Mouse (Mus musculus): ENCODE measurements around the gene Pkd2.
"Not testable (repeated sequence)": the region's sequence is repeated elsewhere in the genome, so short reads cannot be mapped to it uniquely, and the experiment has no call there.

The Pkd2 gene

DNA sequence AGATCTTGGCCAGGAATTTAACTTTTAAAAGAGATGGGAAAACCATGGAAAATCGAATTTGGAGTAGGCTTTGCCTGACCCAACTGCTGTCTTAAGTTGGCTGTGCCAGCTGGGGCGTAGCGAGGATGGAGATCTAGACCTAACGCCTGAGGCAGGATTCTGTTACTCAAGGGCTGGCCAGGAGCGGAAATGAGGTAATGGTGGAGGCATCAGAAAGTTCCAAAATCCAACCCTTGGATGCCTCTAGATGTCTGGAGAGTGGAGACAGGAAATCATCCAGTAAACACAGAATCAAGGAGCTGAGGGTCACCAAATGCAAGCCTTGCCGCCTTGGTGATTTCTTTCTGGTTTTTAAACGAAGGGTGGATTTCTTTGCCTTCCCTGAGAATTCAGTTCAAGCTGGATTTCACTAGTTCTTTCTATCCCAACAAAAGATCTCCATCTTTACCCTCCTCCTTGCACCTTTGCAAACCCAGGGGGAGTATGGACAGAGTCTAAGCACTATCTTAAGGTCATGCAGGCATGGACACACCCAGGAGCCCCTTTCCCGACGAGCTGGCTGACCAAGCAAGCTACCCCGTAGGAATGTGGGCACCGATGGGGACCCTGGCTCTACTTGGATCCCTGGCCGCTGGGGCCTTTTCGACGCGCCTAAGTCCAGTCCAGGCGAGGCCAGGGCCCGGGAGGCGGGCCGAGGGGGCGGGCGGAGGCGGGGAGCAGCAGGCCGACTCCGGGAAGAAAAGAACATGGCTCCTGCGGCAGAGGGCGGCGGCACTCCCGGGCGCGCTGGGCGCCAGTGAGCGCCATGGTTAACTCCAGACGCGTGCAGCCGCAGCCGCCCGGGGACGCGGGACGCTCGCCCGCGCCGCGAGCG lies at the start of gene Pkd2:
Gene Pkd2, plus strand, starts transcription at position 619 of the 874 bp plus-strand sequence.
- peak; percentile 74 for DNase-seq (ENCODE audit: low spot score)

DNA sequence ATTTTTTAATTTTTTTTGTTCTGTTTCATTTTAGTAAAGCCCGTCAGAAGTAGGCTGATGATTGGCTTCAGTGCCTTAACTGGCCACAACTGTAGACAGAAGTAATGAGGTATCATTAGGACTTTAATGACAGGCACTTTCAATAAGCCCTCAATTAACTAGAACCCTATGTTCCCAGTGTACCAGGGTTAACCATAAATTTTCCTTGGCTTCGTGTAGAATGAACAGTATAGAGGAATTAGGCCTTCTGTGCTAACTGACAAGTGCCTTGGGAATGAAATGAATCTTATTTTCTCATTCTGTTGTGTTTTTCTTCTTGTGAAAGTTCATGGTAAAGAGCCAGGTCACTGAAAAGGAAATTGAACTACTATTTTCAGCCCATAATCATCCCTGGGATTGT lies 43.3 kb upstream of the Pkd2 start:
- no peak for DNase-seq (ENCODE audit: low spot score)

DNA sequence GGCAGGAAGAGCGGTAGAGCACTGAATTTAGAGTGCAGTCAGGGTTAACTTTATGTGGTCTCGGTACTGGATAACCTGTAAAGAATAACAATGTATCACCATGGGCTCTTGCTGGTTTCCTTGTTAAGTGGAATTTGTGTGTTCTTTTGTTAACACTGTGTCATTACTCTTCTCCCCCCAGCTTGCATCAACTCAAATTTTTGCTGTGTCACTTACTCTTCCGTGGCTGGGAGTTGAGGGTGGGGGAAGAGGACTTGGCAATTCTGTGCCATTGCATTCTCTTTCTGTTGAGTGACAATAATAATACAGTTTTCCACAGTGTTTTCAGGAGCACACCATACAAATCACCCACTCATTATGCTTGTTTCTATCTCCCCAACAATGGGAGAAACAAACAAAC lies 42.2 kb upstream of the Pkd2 start:
- DNase-seq (ENCODE audit: low spot score), result no peak

DNA sequence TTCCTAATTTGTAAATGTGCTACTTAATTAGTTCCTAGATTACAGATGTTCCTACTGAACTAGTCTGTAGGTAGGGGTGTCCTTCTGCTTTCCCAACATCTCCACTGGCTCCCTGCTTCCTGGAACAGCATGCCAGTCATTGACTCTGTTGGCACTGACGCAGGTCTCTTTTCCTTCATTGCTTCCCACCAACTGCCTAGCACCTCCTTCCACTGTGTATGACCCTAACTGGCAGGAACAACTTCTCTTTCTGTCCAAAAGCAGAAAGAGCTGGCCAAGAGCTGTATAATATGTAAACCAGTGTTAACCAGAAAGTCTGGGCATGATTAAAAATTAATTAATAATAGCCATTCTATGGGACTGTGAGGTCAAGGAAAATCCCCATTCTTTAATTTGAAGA lies 41.5 kb upstream of the Pkd2 start:
- no peak for DNase-seq (ENCODE audit: low spot score)

DNA sequence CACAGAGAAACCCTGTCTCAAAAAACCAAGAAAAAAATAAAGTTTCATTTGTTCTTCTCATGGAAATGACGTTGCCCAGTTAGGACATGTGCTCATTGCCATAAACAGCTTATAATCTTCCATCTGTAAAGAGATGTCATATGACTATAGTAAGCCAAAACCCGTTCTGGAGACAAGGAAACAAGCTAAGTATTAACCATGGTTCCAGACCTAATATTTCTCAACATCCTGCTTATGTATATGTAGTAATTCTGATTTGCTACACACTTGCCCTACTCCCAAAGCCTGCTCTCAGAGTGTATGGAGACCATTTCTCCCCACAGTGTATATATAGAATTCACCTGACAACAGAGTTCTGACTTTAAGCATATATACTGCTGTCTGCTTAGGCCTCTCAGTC lies 37.2 kb upstream of the Pkd2 start:
- DNase-seq (ENCODE audit: low spot score), result no peak

DNA sequence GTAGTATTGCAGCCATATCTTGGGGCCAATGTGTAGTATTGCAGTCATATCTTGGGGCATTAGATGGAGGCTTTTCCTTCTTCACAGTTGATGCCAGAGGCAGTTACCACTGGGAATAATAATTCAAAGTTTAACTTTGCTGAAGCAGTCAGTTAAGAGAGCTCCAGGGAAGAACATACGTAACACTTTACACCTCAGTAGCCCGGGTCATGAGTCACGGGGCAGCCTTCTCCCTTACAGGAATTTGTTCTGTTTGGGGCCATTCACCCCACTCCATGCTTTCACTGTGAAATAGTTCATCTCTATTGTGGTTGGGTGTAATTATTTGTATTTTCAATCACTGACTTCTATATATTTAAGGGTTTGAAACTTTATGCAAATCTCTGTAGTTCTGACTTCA lies 35.4 kb upstream of the Pkd2 start:
- DNase-seq (ENCODE audit: low spot score), result no peak

DNA sequence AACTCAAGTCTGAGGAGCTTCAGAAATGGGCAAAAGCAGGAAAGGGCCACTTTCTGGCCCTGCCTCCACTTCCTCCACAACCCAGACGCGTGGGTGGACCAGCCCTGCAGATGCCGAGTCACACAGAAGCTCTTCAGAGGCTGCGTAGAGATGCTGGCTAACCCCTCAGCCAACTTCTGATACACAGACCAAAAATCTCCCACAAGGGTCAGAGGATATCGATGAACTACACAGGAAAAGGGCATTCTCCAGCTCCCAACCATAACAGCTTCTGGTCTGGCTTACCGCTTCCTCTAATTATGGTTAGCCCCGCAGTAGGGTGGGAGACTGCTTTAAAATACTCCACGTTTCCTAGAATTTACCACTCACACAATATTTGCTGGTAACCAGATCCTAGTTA lies 33.3 kb upstream of the Pkd2 start:
- no peak for DNase-seq (ENCODE audit: low spot score)

DNA sequence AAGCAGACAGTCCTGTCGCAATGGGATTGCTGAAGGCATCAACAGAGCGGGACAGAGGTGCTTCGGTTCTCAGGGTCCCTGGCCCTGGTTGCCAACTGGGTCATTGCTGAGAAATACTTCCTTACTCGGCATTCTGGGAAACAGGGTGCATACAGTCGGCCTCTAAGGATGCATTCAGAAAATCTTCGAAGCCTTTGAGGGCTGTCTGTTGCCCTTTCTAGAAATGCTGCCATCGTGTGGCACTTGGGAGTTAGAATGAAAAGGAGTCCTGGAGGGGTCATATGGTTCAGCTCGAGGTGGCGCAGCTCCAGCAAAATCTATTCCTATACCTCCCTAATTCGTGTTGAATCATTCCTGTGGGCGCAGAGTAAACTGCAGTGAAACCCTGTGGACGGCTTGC lies 26.4 kb upstream of the Pkd2 start:
- peak; percentile 13 for DNase-seq (ENCODE audit: low spot score)

DNA sequence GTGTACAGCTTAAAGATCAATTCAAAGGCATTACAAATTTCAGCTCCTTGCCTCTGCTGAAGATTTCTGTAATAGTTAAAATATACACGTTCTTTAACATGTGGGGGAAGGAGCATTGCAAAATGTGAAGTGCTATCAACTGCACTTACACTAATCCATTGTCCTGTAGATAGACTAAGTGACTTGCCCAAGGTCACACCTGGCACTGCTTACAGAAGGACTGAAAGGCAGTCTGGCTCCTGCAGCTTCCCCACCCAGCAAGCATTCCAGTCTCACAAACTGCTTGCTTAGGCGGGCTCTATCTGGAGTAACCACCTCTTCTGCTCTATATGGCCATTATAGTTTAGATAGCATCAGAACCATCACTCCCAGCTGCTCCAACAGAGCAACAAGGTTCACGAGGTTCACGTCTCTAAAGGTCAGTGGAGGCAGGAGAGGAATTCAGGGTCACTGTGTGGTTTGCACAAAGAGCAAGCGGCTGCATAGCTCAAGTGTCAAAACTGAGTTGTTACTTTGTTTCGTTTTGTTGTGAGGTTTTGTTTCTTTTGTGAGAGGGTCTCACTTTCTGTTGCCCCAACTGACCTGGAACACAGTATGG lies 25.2 kb upstream of the Pkd2 start:
- DNase-seq (ENCODE audit: low spot score), result no peak

DNA sequence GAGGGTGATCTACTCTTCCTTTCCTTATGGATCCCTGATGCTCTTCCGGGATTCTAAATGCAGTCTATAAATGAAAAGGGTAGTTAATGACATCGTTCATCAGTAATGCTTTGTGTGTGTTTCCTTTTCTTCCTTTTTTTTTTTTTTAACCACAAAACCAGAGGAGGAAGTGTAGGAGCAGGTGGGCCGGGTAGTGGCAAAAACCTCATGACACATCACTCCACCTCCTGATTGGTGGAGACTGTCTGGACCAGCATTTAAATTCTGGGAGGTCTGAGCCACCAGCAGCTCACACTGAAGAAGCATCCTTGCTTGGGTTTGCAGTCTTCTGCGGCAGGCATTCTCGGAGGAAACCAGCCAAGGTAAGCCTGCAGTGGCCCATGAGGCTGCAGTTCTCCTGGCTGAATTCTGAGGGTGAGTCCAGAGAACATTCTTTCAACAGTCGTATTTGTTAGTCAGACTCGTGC lies 24.4 kb upstream of the Pkd2 start, which contains the start of gene Spp1:
Gene Spp1, plus strand, starts transcription at position 284 of the 467 bp plus-strand sequence.
- DNase-seq (ENCODE audit: low spot score), result no peak

DNA sequence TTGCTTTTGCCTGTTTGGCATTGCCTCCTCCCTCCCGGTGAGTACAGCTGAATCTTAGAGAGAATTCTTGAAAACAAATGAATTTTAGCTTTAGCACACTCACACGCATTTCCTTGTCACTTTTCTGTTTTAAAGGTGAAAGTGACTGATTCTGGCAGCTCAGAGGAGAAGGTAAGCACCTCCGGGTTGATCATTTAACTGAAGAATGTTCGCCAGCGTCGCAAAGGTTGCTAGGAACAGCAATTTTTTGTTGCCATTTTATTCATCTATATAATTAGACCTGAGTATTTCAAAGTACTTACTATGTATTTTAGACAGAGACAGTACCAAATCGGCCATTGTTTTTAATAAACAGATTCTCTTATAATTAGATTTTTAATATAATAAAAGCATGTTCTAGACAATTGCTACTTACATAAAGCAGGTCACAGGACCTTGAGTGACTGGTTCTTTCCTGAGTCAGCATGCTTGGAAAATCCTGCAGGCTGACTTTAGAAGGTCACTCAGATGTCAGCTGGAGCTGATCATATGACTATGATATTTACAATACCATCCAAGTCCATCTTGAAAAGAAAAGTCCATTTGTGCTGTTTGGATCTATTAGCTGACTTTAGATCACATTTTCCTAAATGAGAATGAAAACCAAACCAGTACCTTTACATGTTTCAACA lies 22.7 kb upstream of the Pkd2 start:
- no peak for DNase-seq (ENCODE audit: low spot score)

DNA sequence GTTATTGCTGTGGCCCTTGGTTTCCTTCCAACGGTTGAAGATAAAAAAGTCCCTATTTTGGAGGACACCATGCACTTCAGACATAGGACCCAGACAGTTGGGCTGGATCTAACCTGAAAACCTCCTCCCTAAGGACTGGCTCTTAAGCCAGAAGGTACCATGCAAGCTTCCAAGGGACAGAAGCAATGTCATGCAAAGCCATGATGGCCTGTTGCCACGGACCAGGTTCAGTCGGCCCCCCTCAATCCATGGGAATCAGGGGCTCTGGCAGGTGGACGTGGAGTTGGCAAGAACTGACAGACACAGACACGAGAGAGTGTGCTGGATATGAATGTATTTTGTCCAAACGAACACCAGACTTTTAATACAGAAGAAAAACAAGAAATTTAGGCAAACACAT lies 16.9 kb upstream of the Pkd2 start:
- DNase-seq (ENCODE audit: low spot score), result no peak

DNA sequence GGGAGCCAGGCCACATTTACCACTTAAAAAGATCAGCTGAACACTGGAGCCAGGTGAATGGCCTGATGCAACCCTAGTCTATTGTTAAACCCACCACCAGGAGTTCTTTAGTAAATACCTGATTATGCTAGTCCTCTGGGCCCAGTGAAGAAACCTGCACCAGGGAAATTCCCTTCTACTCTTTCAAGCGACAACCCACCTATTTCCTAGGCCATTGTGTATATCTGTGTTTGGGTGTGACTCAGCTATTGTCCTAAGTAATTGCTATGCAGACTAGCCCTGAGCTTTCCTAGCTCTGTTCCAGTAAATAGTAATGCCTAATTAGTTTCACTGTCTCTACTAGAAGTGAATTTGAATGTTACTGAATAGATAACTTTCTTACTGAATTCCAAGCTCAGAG lies 16.4 kb upstream of the Pkd2 start:
- DNase-seq (ENCODE audit: low spot score), result no peak

DNA sequence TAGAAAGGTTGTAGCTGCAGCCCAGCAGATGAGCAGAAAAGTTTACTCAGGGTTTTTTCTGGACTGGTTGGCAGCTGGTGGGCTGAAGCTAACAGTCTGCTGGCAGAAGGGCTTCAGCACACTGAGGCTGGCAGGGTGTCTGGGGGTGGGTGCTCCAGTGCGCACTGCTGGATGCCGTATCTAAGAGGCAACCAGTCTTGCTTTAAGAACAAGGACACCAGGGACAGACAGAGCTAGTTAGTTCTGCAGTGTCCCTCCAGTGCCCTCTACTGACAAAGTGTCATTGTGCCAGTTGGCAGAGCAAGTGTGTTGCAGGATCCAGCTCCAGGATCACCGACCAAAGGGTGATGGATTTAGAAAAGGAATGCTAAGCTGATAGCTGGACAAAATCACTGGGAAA lies 13.1 kb upstream of the Pkd2 start:
- peak; percentile 43 for DNase-seq (ENCODE audit: low spot score)

DNA sequence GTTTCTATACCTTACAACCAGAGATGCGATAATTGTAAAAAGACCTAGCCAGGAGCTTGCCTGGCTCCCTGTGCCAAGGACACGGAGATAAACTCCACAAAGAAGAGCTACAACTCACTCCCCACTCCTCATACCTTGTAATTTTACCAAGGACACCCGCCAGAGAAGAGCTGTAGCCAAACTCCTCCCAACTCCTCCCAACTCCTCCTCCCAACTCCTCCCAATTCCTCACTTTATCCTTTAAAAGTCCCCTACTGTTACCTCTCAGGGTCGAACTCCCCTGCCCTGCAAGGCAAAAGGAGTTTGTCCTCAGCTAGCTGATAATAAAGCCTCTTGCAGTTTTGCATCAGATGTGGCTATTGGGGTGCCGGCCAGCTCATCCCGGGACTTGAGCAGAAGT lies 10.9 kb upstream of the Pkd2 start:
- DNase-seq (ENCODE audit: low spot score), result not testable (repeated sequence)

DNA sequence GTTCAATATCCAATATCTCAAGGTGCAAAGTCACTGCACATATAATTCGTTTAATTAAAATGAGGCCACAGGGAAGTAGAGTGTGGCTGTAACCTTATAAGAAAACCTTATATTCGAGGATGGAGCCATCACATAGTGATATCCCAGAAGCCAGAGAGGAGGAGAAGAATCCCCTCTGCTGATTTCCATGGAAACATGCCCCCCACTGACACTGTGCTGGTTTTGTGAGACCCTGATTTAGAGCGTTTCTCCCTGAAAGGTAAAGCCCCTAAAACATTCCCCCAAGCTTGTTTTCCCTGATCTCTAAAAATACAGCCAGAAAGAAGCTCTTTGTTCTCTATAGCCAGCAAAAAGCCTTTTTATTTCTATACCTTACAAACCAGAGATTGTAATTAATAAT lies 9.8 kb upstream of the Pkd2 start:
- no peak for DNase-seq (ENCODE audit: low spot score)

DNA sequence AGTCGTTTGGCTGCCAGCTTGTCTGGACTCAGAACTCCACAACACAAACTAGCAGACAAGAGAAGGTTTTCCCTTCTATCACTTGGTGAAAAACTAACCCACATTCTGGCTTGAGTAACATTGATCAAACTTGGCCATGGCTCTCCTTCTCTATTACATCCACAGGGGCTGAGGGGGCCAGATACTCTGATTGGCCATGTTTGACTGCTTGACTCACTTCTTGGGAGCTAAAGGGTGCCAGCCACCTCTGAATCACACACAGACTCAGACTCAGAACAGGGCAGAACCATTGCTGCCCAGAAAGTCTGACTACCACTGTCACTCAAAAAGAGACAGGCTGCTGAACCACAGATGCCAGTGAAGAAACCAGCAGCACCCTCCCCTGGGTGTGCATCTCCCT lies 6.2 kb upstream of the Pkd2 start:
- no peak for DNase-seq (ENCODE audit: low spot score)

DNA sequence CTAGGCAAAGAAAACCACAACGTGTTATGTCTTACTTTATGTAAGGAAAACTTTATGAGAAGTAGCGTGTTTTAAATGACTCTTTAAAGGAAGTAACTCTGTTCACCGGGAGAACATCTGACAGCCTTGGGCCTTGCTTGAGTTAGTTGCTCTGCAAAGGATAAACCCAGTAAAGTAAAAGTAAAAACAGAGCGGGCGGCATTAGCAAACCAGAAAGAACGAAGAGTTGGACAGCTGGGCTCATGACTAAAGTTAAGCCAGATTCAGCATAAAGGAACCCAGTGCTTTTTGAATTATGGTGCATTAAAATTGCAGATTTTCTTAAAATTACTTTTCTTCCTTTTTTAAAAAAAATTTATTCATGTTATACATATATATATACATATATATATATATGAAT lies 4.7 kb upstream of the Pkd2 start:
- DNase-seq (ENCODE audit: low spot score), result no peak

DNA sequence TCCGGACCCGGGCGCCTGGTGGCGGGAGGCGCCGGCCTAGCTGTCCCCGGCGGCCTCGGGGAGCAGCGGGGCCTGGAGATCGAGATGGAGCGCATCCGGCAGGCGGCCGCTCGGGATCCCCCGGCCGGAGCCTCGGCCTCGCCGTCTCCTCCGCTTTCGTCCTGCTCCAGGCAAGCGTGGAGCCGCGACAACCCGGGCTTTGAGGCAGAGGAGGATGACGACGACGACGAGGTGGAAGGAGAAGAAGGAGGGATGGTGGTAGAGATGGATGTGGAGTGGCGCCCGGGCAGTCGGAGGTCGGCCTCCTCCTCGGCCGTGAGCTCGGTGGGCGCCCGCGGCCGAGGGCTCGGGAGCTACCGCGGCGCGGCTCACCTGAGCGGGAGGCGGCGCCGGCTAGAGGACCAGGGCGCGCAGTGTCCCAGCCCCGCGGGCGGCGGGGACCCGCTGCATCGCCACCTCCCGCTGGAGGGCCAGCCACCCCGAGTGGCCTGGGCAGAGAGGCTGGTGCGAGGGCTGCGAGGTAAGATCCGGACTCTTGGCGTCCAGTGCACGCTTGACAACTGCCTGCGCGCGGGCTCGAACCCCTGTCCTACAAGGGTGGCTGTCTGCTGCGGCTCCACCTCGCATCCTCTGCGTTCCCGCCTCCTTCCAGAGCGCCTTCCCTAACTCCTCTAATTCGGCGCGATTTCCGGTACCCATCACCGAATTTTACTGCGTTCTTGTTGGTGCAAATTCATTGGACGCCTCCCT lies 631 bp downstream of the Pkd2 start:
- peak; percentile 30 for DNase-seq (ENCODE audit: low spot score)

DNA sequence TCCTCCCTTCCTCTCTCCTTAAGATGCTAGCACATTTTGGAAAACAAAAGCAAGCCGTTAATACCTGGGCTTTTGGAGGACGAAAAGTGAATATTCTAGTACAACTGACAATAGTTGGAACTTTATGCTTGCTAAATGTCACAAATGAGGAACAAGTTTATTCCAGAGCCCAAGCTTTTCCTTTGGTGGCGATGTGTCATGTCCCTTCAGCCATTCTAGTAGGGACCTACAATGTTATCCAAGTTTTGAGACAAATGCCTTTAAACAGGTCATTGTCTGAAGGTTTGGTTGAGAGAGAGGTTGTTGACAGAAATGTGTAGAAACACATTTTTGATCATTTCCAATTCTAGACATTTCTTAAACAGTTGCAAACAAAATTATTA lies 1.2 kb downstream of the Pkd2 start:
- no peak for DNase-seq (ENCODE audit: low spot score)

DNA sequence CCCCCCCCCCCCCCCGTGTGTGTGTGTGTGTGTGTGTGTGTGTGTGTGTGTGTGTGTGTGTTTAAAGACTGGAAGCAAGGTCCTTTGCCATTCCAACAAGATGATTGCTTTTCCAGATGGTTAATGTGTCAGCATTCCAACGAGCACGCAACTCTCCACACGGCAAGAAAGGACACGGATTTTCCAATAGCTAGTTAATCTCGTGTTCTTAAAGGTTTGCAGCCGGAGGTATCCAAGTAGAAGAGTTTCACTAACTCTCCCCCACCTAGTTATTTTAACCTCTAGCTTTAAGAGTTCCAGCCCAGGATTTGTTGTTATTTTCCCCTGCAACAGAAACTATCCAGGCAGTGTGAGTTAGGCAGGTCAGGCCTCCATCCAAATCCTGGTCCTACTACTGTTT lies 1.6 kb downstream of the Pkd2 start:
- DNase-seq (ENCODE audit: low spot score), result peak; percentile 10

DNA sequence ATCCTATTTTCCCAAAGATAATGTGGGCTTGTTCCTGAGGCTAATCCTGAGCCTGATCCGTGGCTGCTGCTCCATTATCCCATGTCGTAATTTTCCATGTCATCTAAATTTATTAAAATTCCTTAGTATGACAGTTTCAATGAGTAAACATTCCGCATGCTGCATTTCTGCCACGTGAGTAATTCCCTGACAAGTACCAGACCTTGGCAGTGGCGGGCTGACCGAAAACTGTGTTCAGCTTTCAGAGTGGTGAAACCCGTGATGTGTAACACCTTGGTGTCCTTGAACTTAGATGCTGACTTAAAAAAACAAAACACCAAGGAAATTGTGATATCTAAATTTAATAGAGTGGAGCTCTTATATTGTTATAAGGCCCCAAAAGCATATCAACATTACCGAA lies 6.0 kb downstream of the Pkd2 start:
- peak; percentile 25 for DNase-seq (ENCODE audit: low spot score)

Data from lung, postnatal 25 days (tissue).